Mouse (Mus musculus) embryonic facial prominence, embryonic 13.5 days (tissue): ENCODE measurements around the gene Fam19a1. TPM values are rescaled to one million over a fixed set of nuclear protein-coding genes. Genes with fewer than 3 reads are reported as not detected.

Experiments used
- ATAC-seq: fragments of 200-750 bp; cut with Nextera tagmentation; 2 replicates; pipeline ENCODE4 v1.8.0; 2017; ENCODE audit warnings: low read depth; ENCODE audit not compliant: insufficient number of reproducible peaks, insufficient read depth, low FRiP score, low TSS enrichment
- H3K27ac ChIP-seq: fragments of 300-500 bp; sonication (generic); 2 replicates; pipeline ENCODE4 v1.5.1; 2015; ENCODE audit warnings: moderate library complexity, mild to moderate bottlenecking, inconsistent platforms
- H3K27me3 ChIP-seq: fragments of 300-500 bp; sonication (generic); 2 replicates; pipeline ENCODE4 v1.6.1; 2015; ENCODE audit warnings: mild to moderate bottlenecking, inconsistent platforms
- H3K36me3 ChIP-seq: fragments of 300-500 bp; sonication (generic); 2 replicates; pipeline ENCODE4 v1.6.1; 2015; ENCODE audit warnings: mild to moderate bottlenecking, inconsistent platforms
- H3K4me1 ChIP-seq: fragments of 300-500 bp; sonication (generic); 2 replicates; pipeline ENCODE4 v1.6.1; 2015; ENCODE audit warnings: inconsistent platforms
- H3K4me2 ChIP-seq: fragments of 300-500 bp; sonication (generic); 2 replicates; pipeline ENCODE4 v1.6.1; 2015; ENCODE audit warnings: moderate library complexity, mild to moderate bottlenecking, inconsistent platforms
- H3K4me3 ChIP-seq: fragments of 300-500 bp; sonication (generic); 2 replicates; pipeline ENCODE4 v1.5.1; 2015; ENCODE audit warnings: mild to moderate bottlenecking, inconsistent platforms
- H3K9ac ChIP-seq: fragments of 300-500 bp; sonication (generic); 2 replicates; pipeline ENCODE4 v1.6.1; 2015; ENCODE audit warnings: mild to moderate bottlenecking, inconsistent platforms
- H3K9me3 ChIP-seq: fragments of 300-500 bp; sonication (generic); 2 replicates; pipeline ENCODE4 v1.6.1; 2016; ENCODE audit warnings: inconsistent platforms
- WGBS: fragments of 180-500 bp; shearing (Covaris S2); methylation state at CpG from one replicate; pipeline ENCODE4 v1.1.7; 2015; ENCODE audit warnings: mixed read lengths; 5-methylcytosine and 5-hydroxymethylcytosine counted together
- polyA plus RNA-seq: library from polyadenylated mRNA; unstranded; fragments of >200 nt; fragmentation: Nextera tagmentation; extraction: Ambion mirVana; gene quantifications from 2 replicates; pipeline ENCODE4 v1.2.1, GENCODE M21; 2015

The Fam19a1 gene
- polyA plus RNA-seq, 1 experiment from 2014 or later = 4.6 TPM

- H3K4me3 ChIP-seq = no peak overlapping the region
- no peak overlapping the region for H3K9ac ChIP-seq
- ATAC-seq = no peak
- H3K27me3 ChIP-seq = no peaks in the 10 kb centered on the region
- no peaks in the 10 kb centered on the region for H3K4me1 ChIP-seq
- H3K36me3 ChIP-seq = no peaks in the 10 kb centered on the region
- no peak overlapping the region for H3K4me2 ChIP-seq
- H3K27ac ChIP-seq = no peak overlapping the region
- 93% methylated on average over 4 of the region's 4 CpGs for WGBS
- H3K9me3 ChIP-seq = no peaks in the 10 kb centered on the region
Measured at GRCm38 (mm10) chr6:96587427-96587826, 474.5 kb downstream of the Fam19a1 start.

- Histone ChIP-seq H3K9ac (no peak overlapping the region), H3K27me3 (no peaks in the 10 kb centered on the region), H3K4me2 (no peak overlapping the region), H3K4me3 (no peak overlapping the region), H3K4me1 (no peaks in the 10 kb centered on the region), H3K9me3 (no peaks in the 10 kb centered on the region), H3K27ac (no peak overlapping the region), H3K36me3 (no peaks in the 10 kb centered on the region)
- WGBS = 34% methylated on average over 1 of the region's 1 CpGs
- no peak for ATAC-seq
Measured at GRCm38 (mm10) chr6:96593031-96593430, 480.1 kb downstream of the Fam19a1 start.

GRCm38 (mm10) chr6:96595201-96595600 lies 482.2 kb downstream of the Fam19a1 start:
- WGBS = 95% methylated on average over 10 of the region's 10 CpGs
- Histone ChIP-seq H3K9me3 (no peaks in the 10 kb centered on the region), H3K27me3 (no peaks in the 10 kb centered on the region), H3K4me2 (no peak overlapping the region), H3K4me1 (no peaks in the 10 kb centered on the region), H3K9ac (no peak overlapping the region), H3K4me3 (no peak overlapping the region), H3K36me3 (no peaks in the 10 kb centered on the region), H3K27ac (no peak overlapping the region)
- no peak for ATAC-seq

- H3K9ac ChIP-seq = no peak overlapping the region
- no peak overlapping the region for H3K4me3 ChIP-seq
- 66% methylated on average over 1 of the region's 1 CpGs for WGBS
- H3K27me3 ChIP-seq = no peaks in the 10 kb centered on the region
- no peaks in the 10 kb centered on the region for H3K9me3 ChIP-seq
- no peak overlapping the region for H3K4me2 ChIP-seq
- no peaks in the 10 kb centered on the region for H3K4me1 ChIP-seq
- H3K27ac ChIP-seq = no peak overlapping the region
- H3K36me3 ChIP-seq = no peaks in the 10 kb centered on the region
- ATAC-seq = no peak
Measured at GRCm38 (mm10) chr6:96624196-96624595, 511.2 kb downstream of the Fam19a1 start.

GRCm38 (mm10) chr6:96631518-96631917 lies 518.6 kb downstream of the Fam19a1 start:
- ATAC-seq = no peak
- 75% methylated on average over 6 of the region's 6 CpGs for WGBS
- H3K4me3 ChIP-seq = no peak overlapping the region

GRCm38 (mm10) chr6:96632243-96632642 lies 519.3 kb downstream of the Fam19a1 start:
- H3K27me3 ChIP-seq = no peaks in the 10 kb centered on the region
- no peaks in the 10 kb centered on the region for H3K4me1 ChIP-seq
- no peak overlapping the region for H3K27ac ChIP-seq
- no peak for ATAC-seq
- H3K36me3 ChIP-seq = no peaks in the 10 kb centered on the region
- no peak overlapping the region for H3K4me2 ChIP-seq
- WGBS = 75% methylated on average over 3 of the region's 3 CpGs
- H3K4me3 ChIP-seq = no peak overlapping the region
- H3K9ac ChIP-seq = no peak overlapping the region
- H3K9me3 ChIP-seq = no peaks in the 10 kb centered on the region

More at GRCm38 (mm10) chr6:96631518-96631917, 518.6 kb downstream of the Fam19a1 start:
- H3K27me3 ChIP-seq = no peaks in the 10 kb centered on the region
- no peaks in the 10 kb centered on the region for H3K36me3 ChIP-seq
- no peaks in the 10 kb centered on the region for H3K9me3 ChIP-seq
- H3K27ac ChIP-seq = no peak overlapping the region
- no peak overlapping the region for H3K4me2 ChIP-seq
- H3K4me1 ChIP-seq = no peaks in the 10 kb centered on the region
- H3K9ac ChIP-seq = no peak overlapping the region

- H3K27ac ChIP-seq = no peak overlapping the region
- H3K9me3 ChIP-seq = no peaks in the 10 kb centered on the region
- no peak overlapping the region for H3K9ac ChIP-seq
- H3K4me1 ChIP-seq = no peaks in the 10 kb centered on the region
- H3K36me3 ChIP-seq = no peaks in the 10 kb centered on the region
- no peak overlapping the region for H3K4me3 ChIP-seq
- no peak for ATAC-seq
- 87% methylated on average over 2 of the region's 2 CpGs for WGBS
- H3K4me2 ChIP-seq = no peak overlapping the region
- no peaks in the 10 kb centered on the region for H3K27me3 ChIP-seq
Measured at GRCm38 (mm10) chr6:96635663-96636062, 522.7 kb downstream of the Fam19a1 start.

- H3K27me3 ChIP-seq = no peaks in the 10 kb centered on the region
- no peak overlapping the region for H3K4me2 ChIP-seq
- H3K27ac ChIP-seq = no peak overlapping the region
- WGBS = 89% methylated on average over 2 of the region's 2 CpGs
- H3K4me3 ChIP-seq = no peak overlapping the region
- ATAC-seq = no peak
- no peak overlapping the region for H3K9ac ChIP-seq
- no peaks in the 10 kb centered on the region for H3K9me3 ChIP-seq
- no peaks in the 10 kb centered on the region for H3K36me3 ChIP-seq
- no peaks in the 10 kb centered on the region for H3K4me1 ChIP-seq
Measured at GRCm38 (mm10) chr6:96648742-96649141, 535.8 kb downstream of the Fam19a1 start.

- 83% methylated on average over 5 of the region's 5 CpGs for WGBS
- ATAC-seq = no peak
- no peak overlapping the region for H3K4me3 ChIP-seq
Measured at GRCm38 (mm10) chr6:96649267-96649666, 536.3 kb downstream of the Fam19a1 start.

GRCm38 (mm10) chr6:96666311-96666710 lies 553.4 kb downstream of the Fam19a1 start:
- Histone ChIP-seq H3K9me3 (no peaks in the 10 kb centered on the region), H3K27ac (no peak overlapping the region), H3K27me3 (no peaks in the 10 kb centered on the region), H3K4me1 (no peaks in the 10 kb centered on the region), H3K9ac (no peak overlapping the region), H3K4me3 (no peak overlapping the region), H3K36me3 (no peaks in the 10 kb centered on the region), H3K4me2 (no peak overlapping the region)
- WGBS = 96% methylated on average over 1 of the region's 1 CpGs
- ATAC-seq = no peak

More at GRCm38 (mm10) chr6:96649267-96649666, 536.3 kb downstream of the Fam19a1 start:
- no peaks in the 10 kb centered on the region for H3K27me3 ChIP-seq
- no peak overlapping the region for H3K27ac ChIP-seq
- H3K9ac ChIP-seq = no peak overlapping the region
- H3K9me3 ChIP-seq = no peaks in the 10 kb centered on the region
- no peaks in the 10 kb centered on the region for H3K4me1 ChIP-seq
- H3K36me3 ChIP-seq = no peaks in the 10 kb centered on the region
- no peak overlapping the region for H3K4me2 ChIP-seq

GRCm38 (mm10) chr6:96677813-96678212 lies 564.9 kb downstream of the Fam19a1 start:
- no peak overlapping the region for H3K27ac ChIP-seq
- H3K4me2 ChIP-seq = no peak overlapping the region
- no peaks in the 10 kb centered on the region for H3K27me3 ChIP-seq
- 54% methylated on average over 3 of the region's 3 CpGs for WGBS
- H3K9me3 ChIP-seq = no peaks in the 10 kb centered on the region
- no peak for ATAC-seq
- no peaks in the 10 kb centered on the region for H3K36me3 ChIP-seq
- no peaks in the 10 kb centered on the region for H3K4me1 ChIP-seq
- no peak overlapping the region for H3K9ac ChIP-seq
- H3K4me3 ChIP-seq = no peak overlapping the region
